ENCODE assay signal across 23 mouse cellular contexts in the genomic region with DNA sequence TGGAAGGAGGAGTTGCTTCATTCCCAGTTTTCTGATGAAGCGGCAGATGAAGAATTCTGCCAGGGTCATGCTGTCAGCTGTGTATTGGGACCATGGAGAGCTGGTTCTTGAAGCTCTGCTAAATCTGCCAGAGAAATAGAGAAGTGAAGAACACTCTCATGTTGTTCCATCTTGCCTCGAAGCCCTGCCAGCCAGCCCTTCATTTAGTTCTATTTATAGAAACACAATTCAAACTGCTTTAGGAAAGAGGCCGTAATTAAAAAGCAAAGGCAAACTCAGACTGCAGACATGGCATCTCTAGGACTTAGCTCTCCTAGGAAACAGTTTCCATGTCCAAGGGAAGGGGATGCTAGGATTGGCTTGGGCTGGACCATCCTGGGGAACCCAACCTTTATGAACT. TPM values are rescaled to one million over a fixed set of nuclear protein-coding genes. Genes with fewer than 3 reads are reported as not detected.
DNase-seq lines count a peak whose midpoint lies in the region; ATAC-seq lines count a peak whose summit lies in the region.
"Had no signal": no experiment of that assay in that cellular context is flagged by ENCODE, and none has a peak within 500 bp of the region (broad histone marks: within the 10 kb centered on the region; RNA-seq: fewer than 3 reads in every experiment).

No protein-coding gene starts in this region.

- ATAC-seq in forebrain, embryonic 14.5 days: no peak
- ATAC-seq in forebrain, embryonic 11.5 days (replicated peaks; ENCODE audit: low FRiP score): no peak
- ATAC-seq in heart, embryonic 13.5 days (ENCODE audit: extremely low read depth, insufficient number of reproducible peaks, low FRiP score, low TSS enrichment): no peak

- H3K4me1 ChIP-seq in forebrain, embryonic 14.5 days (ENCODE audit: control insufficient read depth, insufficient read depth, low read length): peaks cover 25% of the 10 kb centered on the region
- H3K4me1 ChIP-seq in forebrain, embryonic 11.5 days (replicated peaks; ENCODE audit: control insufficient read depth, insufficient read depth, low read length): peaks cover 3% of the 10 kb centered on the region; the same call in 1 of the 2 replicates
- peaks cover 40% of the 10 kb centered on the region for H3K4me1 ChIP-seq in heart, embryonic 13.5 days
- H3K4me1 ChIP-seq: liver, embryonic 13.5 days; stomach, embryonic 15.5 days had no signal

- no peak overlapping the region for H3K9ac ChIP-seq in forebrain, embryonic 14.5 days (ENCODE audit: low read length)
- H3K9ac ChIP-seq in forebrain, embryonic 11.5 days (ENCODE audit: low read length): no peak overlapping the region
- no peak overlapping the region for H3K9ac ChIP-seq in heart, embryonic 13.5 days
- H3K9ac ChIP-seq: embryonic facial prominence, embryonic 15.5 days; liver, embryonic 13.5 days; stomach, embryonic 15.5 days had no signal

- WGBS in forebrain, embryonic 14.5 days: 38% methylated on average over 3 of the region's 3 CpGs
- WGBS in forebrain, embryonic 11.5 days: 71% methylated on average over 3 of the region's 3 CpGs
- 41% methylated on average over 3 of the region's 3 CpGs for WGBS in heart, embryonic 13.5 days

- no peak overlapping the region for H3K4me2 ChIP-seq in forebrain, embryonic 14.5 days (ENCODE audit: low read length)
- H3K4me2 ChIP-seq in forebrain, embryonic 11.5 days (ENCODE audit: low read depth, low read length, severe bottlenecking): no peak overlapping the region
- H3K4me2 ChIP-seq in heart, embryonic 13.5 days: no peak overlapping the region
- H3K4me2 ChIP-seq: embryonic facial prominence, embryonic 15.5 days; liver, embryonic 13.5 days; midbrain, embryonic 11.5 days; stomach, embryonic 15.5 days had no signal

- H3K36me3 ChIP-seq in forebrain, embryonic 14.5 days (ENCODE audit: control insufficient read depth, insufficient read depth, low read length): no peaks in the 10 kb centered on the region
- no peaks in the 10 kb centered on the region for H3K36me3 ChIP-seq in forebrain, embryonic 11.5 days (ENCODE audit: control insufficient read depth, insufficient read depth, low read length)
- no peaks in the 10 kb centered on the region for H3K36me3 ChIP-seq in heart, embryonic 13.5 days
- H3K36me3 ChIP-seq: embryonic facial prominence, embryonic 15.5 days; heart, embryonic 10.5 days; liver, embryonic 13.5 days; stomach, embryonic 15.5 days had no signal

- no peak overlapping the region for H3K4me3 ChIP-seq in forebrain, embryonic 14.5 days (ENCODE audit: low read depth, low read length)
- H3K4me3 ChIP-seq in forebrain, embryonic 11.5 days (ENCODE audit: low read depth, low read length): no peak overlapping the region
- no peak overlapping the region for H3K4me3 ChIP-seq in heart, embryonic 13.5 days
- H3K4me3 ChIP-seq: embryonic facial prominence, embryonic 15.5 days; heart, embryonic 10.5 days; liver, embryonic 13.5 days; stomach, embryonic 15.5 days had no signal

- intact Hi-C loops in left cerebral cortex, postnatal 25 days (cut with DNase I): no loop called here

- peak; percentile 51 for DNase-seq in forebrain, embryonic 14.5 days (ENCODE audit: low spot score)
- no peak for DNase-seq in forebrain, embryonic 11.5 days (ENCODE audit: low spot score)
- no peak for DNase-seq in heart, adult 9 months (ENCODE audit: low spot score in 2 of 2)
- DNase-seq in left cerebral cortex, postnatal 25 days (ENCODE audit: low spot score in 2 of 2): peak; percentile 6 to 15
- no peak for DNase-seq in left cerebral cortex, adult 11 months (ENCODE audit: low spot score)
- DNase-seq in retina, postnatal 1 day: peak; percentile 25
- DNase-seq: adrenal gland, postnatal 10 days; cerebellum, adult 9-10 months; gastrocnemius, postnatal 25 days; heart, postnatal 10 days; kidney, adult 11 months; kidney, postnatal 4 days; liver, embryonic 13.5 days; lung, adult 2 months; lung, postnatal 14 days; thymus, postnatal 36 days had no signal

- H3K27me3 ChIP-seq in forebrain, embryonic 14.5 days (replicated peaks; ENCODE audit: control insufficient read depth, insufficient read depth, low read length): no peaks in the 10 kb centered on the region
- H3K27me3 ChIP-seq in forebrain, embryonic 11.5 days (ENCODE audit: control insufficient read depth, insufficient read depth, low read length): no peaks in the 10 kb centered on the region
- no peaks in the 10 kb centered on the region for H3K27me3 ChIP-seq in heart, embryonic 13.5 days (replicated peaks)
- H3K27me3 ChIP-seq: liver, embryonic 13.5 days; stomach, embryonic 15.5 days had no signal

- no peak overlapping the region for H3K27ac ChIP-seq in forebrain, embryonic 14.5 days (ENCODE audit: low read depth, low read length)
- H3K27ac ChIP-seq in forebrain, embryonic 11.5 days (ENCODE audit: low read depth, low read length): no peak overlapping the region
- H3K27ac ChIP-seq in heart, embryonic 13.5 days (replicated peaks): 0 out of 2 replicates have a peak overlapping the region, but pooled peaks have one; percentile 38
- H3K27ac ChIP-seq: embryonic facial prominence, embryonic 15.5 days; heart, embryonic 10.5 days; liver, embryonic 13.5 days; stomach, embryonic 15.5 days had no signal

- no peaks in the 10 kb centered on the region for H3K9me3 ChIP-seq in forebrain, embryonic 14.5 days (replicated peaks; ENCODE audit: control insufficient read depth, low read length)
- H3K9me3 ChIP-seq in forebrain, embryonic 11.5 days (ENCODE audit: control insufficient read depth, low read length): no peaks in the 10 kb centered on the region
- H3K9me3 ChIP-seq in heart, embryonic 13.5 days: peaks cover 1% of the 10 kb centered on the region; the same call in 1 of the 2 replicates
- H3K9me3 ChIP-seq: embryonic facial prominence, embryonic 15.5 days; liver, embryonic 13.5 days; stomach, embryonic 15.5 days had no signal

RNA-seq across cellular contexts. Expression of a gene that starts 48.6 kb away (rescaled TPM):
- 0.44 and 0.70 TPM in 2 replicates for polyA plus RNA-seq in forebrain, embryonic 14.5 days (2014; fragmentation: Nextera tagmentation; extraction: Ambion mirVana)
- polyA plus RNA-seq in forebrain, embryonic 11.5 days (2014; fragmentation: Nextera tagmentation; extraction: Ambion mirVana): 33.0 and 36.6 TPM in 2 replicates
- polyA plus RNA-seq in heart, embryonic 13.5 days (2015; fragmentation: Nextera tagmentation; extraction: Ambion mirVana): 3.6 and 4.4 TPM in 2 replicates
- under 1 TPM; 0.43 to 0.46 TPM for total RNA-seq in left cerebral cortex, postnatal 25 days (2021)
- total RNA-seq: common myeloid progenitor, adult 5-6 weeks; megakaryocyte progenitor cell, adult 5-6 weeks had no signal
- polyA plus RNA-seq: lung, adult 2 months had no signal

Comparison
In these comparisons a context has a peak if more than half of its experiments do, and no peak if none do; other contexts are left out.
1. DNase-seq: peak in forebrain, embryonic 14.5 days (single experiment), left cerebral cortex, postnatal 25 days (2 of 2) and retina, postnatal 1 day (single experiment); none in forebrain, embryonic 11.5 days (single experiment), heart, adult 9 months (0 of 2) and left cerebral cortex, adult 11 months (single experiment).